Mouse (Mus musculus) neural tube, embryonic 11.5 days (tissue): ENCODE measurements at regions not wholly inside any gene's neighbourhood (a gene's known extent, or its start where the extent isn't known, plus 50 kb on each side); places are given as distances from the start of the nearest gene placed in this dataset.
A peak's percentile ranks its signal among the peaks of the same experiment; 100 is the strongest.

ENCODE experiments used
- ATAC-seq: fragments of 200-750 bp; cut with Nextera tagmentation; 2 replicates; pipeline ENCODE4 v1.8.0; 2017; ENCODE audit warnings: moderate number of reproducible peaks, mild to moderate bottlenecking, moderate TSS enrichment, moderate library complexity; ENCODE audit not compliant: insufficient read depth, low FRiP score, low TSS enrichment
- DNase-seq: peaks from one replicate; pipeline ENCODE4 v3.0.0-alpha.2; 2015; ENCODE audit warnings: low spot score
- H3K27ac ChIP-seq: fragments of 300-500 bp; sonication (generic); 2 replicates; pipeline ENCODE4 v1.5.1; 2014; ENCODE audit warnings: low read depth, mild to moderate bottlenecking, low read length
- H3K27me3 ChIP-seq: fragments of 300-500 bp; sonication (generic); 2 replicates; pipeline ENCODE4 v1.6.1; 2014; ENCODE audit warnings: mild to moderate bottlenecking, low read length, mixed read lengths; ENCODE audit not compliant: control insufficient read depth, insufficient read depth
- H3K36me3 ChIP-seq: fragments of 300-500 bp; sonication (generic); 2 replicates; pipeline ENCODE4 v1.6.1; 2014; ENCODE audit warnings: mild to moderate bottlenecking, low read length, moderate library complexity, mixed read lengths; ENCODE audit not compliant: control insufficient read depth, insufficient read depth
- H3K4me1 ChIP-seq: fragments of 300-500 bp; sonication (generic); 2 replicates; pipeline ENCODE4 v1.6.1; 2014; ENCODE audit warnings: low read length, mixed read lengths; ENCODE audit not compliant: control insufficient read depth, insufficient read depth
- H3K4me2 ChIP-seq: fragments of 300-500 bp; sonication (generic); 2 replicates; pipeline ENCODE4 v1.6.1; 2014; ENCODE audit warnings: low read depth, mild to moderate bottlenecking, moderate library complexity
- H3K4me3 ChIP-seq: fragments of 300-500 bp; sonication (generic); 2 replicates; pipeline ENCODE4 v1.5.1; 2014; ENCODE audit warnings: low read depth, low read length
- H3K9ac ChIP-seq: fragments of 300-500 bp; sonication (generic); 2 replicates; pipeline ENCODE4 v1.6.1; 2014; ENCODE audit warnings: mild to moderate bottlenecking, low read length
- H3K9me3 ChIP-seq: fragments of 300-500 bp; sonication (generic); 2 replicates; pipeline ENCODE4 v1.6.1; 2016; ENCODE audit warnings: low read length; ENCODE audit not compliant: control insufficient read depth
- WGBS: fragments of 180-500 bp; shearing (Covaris S2); extraction: QIAGEN DNeasy Blood & Tissue Kit; methylation state at CpG from one replicate; pipeline ENCODE4 v1.1.7; 2014; 5-methylcytosine and 5-hydroxymethylcytosine counted together

- no peaks in the 10 kb centered on the region for H3K4me1 ChIP-seq
- H3K4me3 ChIP-seq = no peak overlapping the region
- H3K36me3 ChIP-seq = no peaks in the 10 kb centered on the region
- ATAC-seq (no peak), DNase-seq (peak; percentile 22)
- no peaks in the 10 kb centered on the region for H3K27me3 ChIP-seq
- 72% methylated on average over 22 of the region's 22 CpGs for WGBS
- H3K9me3 ChIP-seq = no peaks in the 10 kb centered on the region
- H3K9ac ChIP-seq = no peak overlapping the region
- no peak overlapping the region for H3K27ac ChIP-seq
- no peak overlapping the region for H3K4me2 ChIP-seq
These were observed 79.6 kb downstream of the Actbl2 start for GRCm38 (mm10) chr13:111334258-111335052.

- no peak overlapping the region for H3K27ac ChIP-seq
- H3K9ac ChIP-seq = no peak overlapping the region
- H3K9me3 ChIP-seq = no peaks in the 10 kb centered on the region
- no peaks in the 10 kb centered on the region for H3K27me3 ChIP-seq
- H3K4me2 ChIP-seq = no peak overlapping the region
- H3K4me3 ChIP-seq = no peak overlapping the region
- no peak for ATAC-seq
- H3K36me3 ChIP-seq = no peaks in the 10 kb centered on the region
- WGBS = 84% methylated on average over 10 of the region's 10 CpGs
- DNase-seq = no peak
- H3K4me1 ChIP-seq = no peaks in the 10 kb centered on the region
These were observed 90.2 kb downstream of the Actbl2 start for GRCm38 (mm10) chr13:111344981-111345380.

- ATAC-seq = no peak
- Histone ChIP-seq H3K4me3 (no peak overlapping the region), H3K9me3 (no peaks in the 10 kb centered on the region), H3K27me3 (no peaks in the 10 kb centered on the region), H3K27ac (no peak overlapping the region), H3K4me2 (no peak overlapping the region), H3K36me3 (no peaks in the 10 kb centered on the region), H3K9ac (no peak overlapping the region), H3K4me1 (no peaks in the 10 kb centered on the region)
- no peak for DNase-seq
- 77% methylated on average over 15 of the region's 15 CpGs for WGBS
These were observed 91.0 kb downstream of the Actbl2 start for GRCm38 (mm10) chr13:111345486-111346440.

GRCm38 (mm10) chr13:111356520-111357456 is 102.0 kb downstream of the Actbl2 start:
- H3K9me3 ChIP-seq = no peaks in the 10 kb centered on the region
- no peak overlapping the region for H3K4me3 ChIP-seq
- H3K4me1 ChIP-seq = no peaks in the 10 kb centered on the region
- no peak overlapping the region for H3K9ac ChIP-seq
- 82% methylated on average over 9 of the region's 9 CpGs for WGBS
- no peak overlapping the region for H3K27ac ChIP-seq
- DNase-seq (no peak), ATAC-seq (no peak)
- no peak overlapping the region for H3K4me2 ChIP-seq
- H3K27me3 ChIP-seq = no peaks in the 10 kb centered on the region
- H3K36me3 ChIP-seq = no peaks in the 10 kb centered on the region

GRCm38 (mm10) chr13:111361456-111361855 is 106.6 kb downstream of the Actbl2 start:
- ATAC-seq (no peak), DNase-seq (no peak)
- WGBS = 86% methylated on average over 4 of the region's 4 CpGs
- Histone ChIP-seq H3K4me3 (no peak overlapping the region), H3K27ac (no peak overlapping the region), H3K4me2 (no peak overlapping the region), H3K27me3 (no peaks in the 10 kb centered on the region), H3K9ac (no peak overlapping the region), H3K4me1 (no peaks in the 10 kb centered on the region), H3K9me3 (no peaks in the 10 kb centered on the region), H3K36me3 (no peaks in the 10 kb centered on the region)

GRCm38 (mm10) chr13:111363176-111363739 is 108.4 kb downstream of the Actbl2 start:
- no peak overlapping the region for H3K4me2 ChIP-seq
- H3K9me3 ChIP-seq = no peaks in the 10 kb centered on the region
- ATAC-seq (no peak), DNase-seq (no peak)
- no peaks in the 10 kb centered on the region for H3K36me3 ChIP-seq
- H3K4me1 ChIP-seq = no peaks in the 10 kb centered on the region
- 51% methylated on average over 5 of the region's 5 CpGs for WGBS
- H3K9ac ChIP-seq = no peak overlapping the region
- H3K27me3 ChIP-seq = no peaks in the 10 kb centered on the region
- no peak overlapping the region for H3K4me3 ChIP-seq
- no peak overlapping the region for H3K27ac ChIP-seq

- Histone ChIP-seq H3K4me2 (no peak overlapping the region), H3K27ac (no peak overlapping the region), H3K9ac (no peak overlapping the region), H3K4me1 (no peaks in the 10 kb centered on the region), H3K27me3 (no peaks in the 10 kb centered on the region), H3K9me3 (no peaks in the 10 kb centered on the region), H3K36me3 (no peaks in the 10 kb centered on the region), H3K4me3 (no peak overlapping the region)
- 84% methylated on average over 8 of the region's 8 CpGs for WGBS
- no peak for ATAC-seq
- no peak for DNase-seq
These were observed 112.1 kb downstream of the Actbl2 start for GRCm38 (mm10) chr13:111366871-111367270.

- Histone ChIP-seq H3K27ac (no peak overlapping the region), H3K4me2 (no peak overlapping the region), H3K27me3 (no peaks in the 10 kb centered on the region), H3K4me1 (no peaks in the 10 kb centered on the region), H3K4me3 (no peak overlapping the region), H3K36me3 (no peaks in the 10 kb centered on the region), H3K9ac (no peak overlapping the region), H3K9me3 (no peaks in the 10 kb centered on the region)
- WGBS = 64% methylated on average over 3 of the region's 3 CpGs
- ATAC-seq (no peak), DNase-seq (no peak)
These were observed 112.8 kb downstream of the Actbl2 start for GRCm38 (mm10) chr13:111367620-111368019.
